Mouse (Mus musculus): ENCODE measurements around the gene Coq10b.

- TF ChIP-seq CTCF (IDR thresholded peaks at IDR 0.05; ENCODE audit: control insufficient read depth, insufficient read depth, insufficient read length) (no peak), CEBPB (IDR thresholded peaks at IDR 0.05; ENCODE audit: low read depth) (no peak)
Observed at GRCm38 (mm10) chr1:55061772-55062171, 9.2 kb downstream of the Coq10b start.

Data from C2C12 (cell line).